In genomic region chr16:24781922-24782321, GRCm38 (mm10) we compare ENCODE assay signal across 22 mouse cellular contexts.
DNase-seq lines count a peak whose midpoint lies in the region; ATAC-seq and TF ChIP-seq lines count a peak whose summit lies in the region.
"Had no signal": no experiment of that assay in that cellular context is flagged by ENCODE, and none has a peak within 500 bp of the region (broad histone marks: within the 10 kb centered on the region; RNA-seq: fewer than 3 reads in every experiment).

No protein-coding gene starts in this region.

- peak; percentile 81 for TF ChIP-seq EP300 in liver, postnatal 0 days (IDR thresholded peaks at IDR 0.05; ENCODE audit: low read depth)

- no peak overlapping the region for H3K4me3 ChIP-seq in layer of hippocampus, adult 2 months
- no peak overlapping the region for H3K4me3 ChIP-seq in liver, postnatal 0 days (ENCODE audit: low read depth, low read length)
- no peak overlapping the region for H3K4me3 ChIP-seq in liver, embryonic 11.5 days (ENCODE audit: low read depth, low read length)
- H3K4me3 ChIP-seq: embryonic facial prominence, embryonic 13.5 days; embryonic facial prominence, embryonic 15.5 days; erythroblast, embryonic 14.5 days; forebrain, embryonic 10.5 days; forebrain, embryonic 12.5 days had no signal

- no peaks in the 10 kb centered on the region for H3K27me3 ChIP-seq in liver, postnatal 0 days (ENCODE audit: insufficient read depth, low read length)
- no peaks in the 10 kb centered on the region for H3K27me3 ChIP-seq in liver, embryonic 11.5 days (replicated peaks; ENCODE audit: control insufficient read depth, insufficient read depth, low read length)
- H3K27me3 ChIP-seq: embryonic facial prominence, embryonic 13.5 days; embryonic facial prominence, embryonic 15.5 days; forebrain, embryonic 12.5 days had no signal

- ATAC-seq in liver, postnatal 0 days, result peak; percentile 86
- ATAC-seq in liver, embryonic 11.5 days (replicated peaks; ENCODE audit: low FRiP score), result no peak
- ATAC-seq: forebrain, embryonic 14.5 days had no signal

- H3K27ac ChIP-seq in layer of hippocampus, adult 2 months, result peak overlapping the region; percentile 65; the same call in 1 of the 2 replicates
- peak overlapping the region; percentile 49; the same call in 1 of the 2 replicates for H3K27ac ChIP-seq in liver, postnatal 0 days (ENCODE audit: low read depth)
- H3K27ac ChIP-seq in liver, embryonic 11.5 days (ENCODE audit: low read depth, low read length), result no peak overlapping the region
- H3K27ac ChIP-seq: embryonic facial prominence, embryonic 13.5 days; embryonic facial prominence, embryonic 15.5 days; forebrain, embryonic 10.5 days; forebrain, embryonic 12.5 days had no signal

- no peak overlapping the region for H3K4me2 ChIP-seq in liver, postnatal 0 days (ENCODE audit: low read depth, low read length)
- H3K4me2 ChIP-seq in liver, embryonic 11.5 days, result no peak overlapping the region
- H3K4me2 ChIP-seq: embryonic facial prominence, embryonic 13.5 days; embryonic facial prominence, embryonic 15.5 days; forebrain, embryonic 12.5 days had no signal

- no peaks in the 10 kb centered on the region for H3K9me3 ChIP-seq in liver, postnatal 0 days (ENCODE audit: low read length)
- H3K9me3 ChIP-seq in liver, embryonic 11.5 days (ENCODE audit: control insufficient read depth, low read length), result no peaks in the 10 kb centered on the region
- H3K9me3 ChIP-seq: embryonic facial prominence, embryonic 13.5 days; embryonic facial prominence, embryonic 15.5 days; forebrain, embryonic 10.5 days; forebrain, embryonic 12.5 days had no signal

- 0 out of 2 replicates have a peak, but pooled peaks cover 2% of the 10 kb centered on the region for H3K4me1 ChIP-seq in liver, postnatal 0 days (ENCODE audit: insufficient read depth)
- H3K4me1 ChIP-seq in liver, embryonic 11.5 days (replicated peaks; ENCODE audit: control insufficient read depth, insufficient read depth, low read length), result no peaks in the 10 kb centered on the region
- H3K4me1 ChIP-seq: embryonic facial prominence, embryonic 13.5 days; embryonic facial prominence, embryonic 15.5 days; forebrain, embryonic 12.5 days had no signal

- H3K9ac ChIP-seq in liver, postnatal 0 days (replicated peaks), result no peak overlapping the region
- H3K9ac ChIP-seq in liver, embryonic 11.5 days (ENCODE audit: low read depth, low read length), result no peak overlapping the region
- H3K9ac ChIP-seq: embryonic facial prominence, embryonic 13.5 days; embryonic facial prominence, embryonic 15.5 days; forebrain, embryonic 12.5 days had no signal

- no peaks in the 10 kb centered on the region for H3K36me3 ChIP-seq in liver, postnatal 0 days (replicated peaks; ENCODE audit: insufficient read depth, low read length)
- no peaks in the 10 kb centered on the region for H3K36me3 ChIP-seq in liver, embryonic 11.5 days (ENCODE audit: control insufficient read depth, insufficient read depth, low read length)
- H3K36me3 ChIP-seq: embryonic facial prominence, embryonic 13.5 days; embryonic facial prominence, embryonic 15.5 days; forebrain, embryonic 10.5 days; forebrain, embryonic 12.5 days had no signal

- no peak for TF ChIP-seq CTCF in layer of hippocampus, adult 2 months (conservative IDR thresholded peaks at IDR 0.05)
- TF ChIP-seq CTCF in liver, postnatal 0 days (IDR thresholded peaks at IDR 0.05; ENCODE audit: low read depth), result no peak

- 46% methylated on average over 3 of the region's 3 CpGs for WGBS in liver, postnatal 0 days (ENCODE audit: insufficient replicate concordance)
- 48% methylated on average over 3 of the region's 3 CpGs for WGBS in liver, embryonic 11.5 days

- no peak for DNase-seq in layer of hippocampus, adult 2 months (ENCODE audit: low spot score in 2 of 2)
- no peak for DNase-seq in layer of hippocampus, postnatal 36 days
- no peak for DNase-seq in liver, postnatal 0 days
- DNase-seq in liver, embryonic 11.5 days (ENCODE audit: low spot score), result no peak
- peak; percentile 14 for DNase-seq in retina, postnatal 1 day
- no peak for DNase-seq in retina, embryonic 14.5 days (ENCODE audit: low spot score)
- DNase-seq: adrenal gland, adult 2 months; adrenal gland, postnatal 10 days; adrenal gland, postnatal 25 days; cerebellum, adult 11 months; cerebellum, adult 18-20 months; cerebellum, adult 8-10 months; cerebellum, adult 9-11 months; cerebellum, postnatal 14 days; cerebellum, postnatal 36 days; embryo, embryonic 11 days had no signal
